Mouse (Mus musculus): ENCODE results near the gene Slc25a18.

DNA sequence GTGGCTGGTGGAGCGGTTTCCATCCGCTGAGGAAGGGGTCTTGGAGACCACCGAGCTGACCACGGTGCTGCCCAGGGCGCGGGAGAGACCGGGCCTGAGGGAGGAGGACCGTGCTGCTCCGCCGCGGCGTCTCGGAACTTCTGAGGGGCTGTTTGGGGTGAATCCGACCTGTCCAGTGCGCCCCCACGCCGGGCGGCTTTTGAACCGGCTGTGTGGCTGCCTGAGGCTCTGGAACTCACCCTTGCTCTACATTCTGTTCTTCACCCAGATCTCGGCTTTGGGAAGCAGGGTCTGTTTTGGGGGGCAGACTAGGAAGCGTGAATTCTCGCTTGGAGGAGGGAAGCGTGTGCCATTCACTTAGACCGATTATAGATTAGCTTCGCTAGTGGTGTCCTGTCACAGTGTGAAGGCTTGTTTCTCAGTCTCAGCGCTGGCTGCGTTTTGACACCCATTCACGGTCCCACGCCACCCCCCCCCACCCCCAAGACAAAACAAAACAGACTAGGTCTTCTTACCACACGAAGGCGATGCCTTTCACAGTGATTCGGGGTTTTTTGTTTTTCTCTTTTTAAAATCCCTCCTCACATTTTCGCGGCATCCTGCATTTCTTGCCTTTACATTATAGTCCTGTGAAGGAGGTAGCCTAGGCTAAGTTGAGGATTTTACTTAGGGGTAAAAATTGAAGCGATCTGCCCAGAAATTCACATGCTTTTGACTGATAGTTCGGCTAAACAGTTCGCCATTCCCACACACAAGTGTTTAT lies 63.2 kb downstream of the Slc25a18 start:
- TF ChIP-seq POLR2A (IDR thresholded peaks at IDR 0.05; ENCODE audit: borderline replicate concordance, control insufficient read depth, low read depth, low read length) (no peak), CTCF (IDR thresholded peaks at IDR 0.05; ENCODE audit: control insufficient read depth, insufficient read depth, low read length) (no peak)

Data from bone marrow, adult 2 months (tissue).